Mouse (Mus musculus) liver, adult 2 months (tissue): Measurements from ENCODE around the gene Ptpn12.

ENCODE experiments used
- CTCF ChIP-seq: fragments of 200-500 bp; IDR thresholded peaks from 2 replicates; pipeline ENCODE4 v1.5.1; 2011; ENCODE audit warnings: low read depth, low read length, control low read depth
- POLR2A ChIP-seq: fragments of 200-500 bp; IDR thresholded peaks from 2 replicates; pipeline ENCODE4 v1.6.1; 2011; ENCODE audit warnings: low read length, control low read depth; ENCODE audit not compliant: insufficient read depth; ENCODE audit errors: extremely low read depth

GRCm38 (mm10) chr5:21050061-21050769 is 5.5 kb downstream of the Ptpn12 start:
- TF ChIP-seq POLR2A: no peak
- TF ChIP-seq CTCF: no peak
